Comparison of ENCODE assay signal across 11 mouse cellular contexts in the genomic region with DNA sequence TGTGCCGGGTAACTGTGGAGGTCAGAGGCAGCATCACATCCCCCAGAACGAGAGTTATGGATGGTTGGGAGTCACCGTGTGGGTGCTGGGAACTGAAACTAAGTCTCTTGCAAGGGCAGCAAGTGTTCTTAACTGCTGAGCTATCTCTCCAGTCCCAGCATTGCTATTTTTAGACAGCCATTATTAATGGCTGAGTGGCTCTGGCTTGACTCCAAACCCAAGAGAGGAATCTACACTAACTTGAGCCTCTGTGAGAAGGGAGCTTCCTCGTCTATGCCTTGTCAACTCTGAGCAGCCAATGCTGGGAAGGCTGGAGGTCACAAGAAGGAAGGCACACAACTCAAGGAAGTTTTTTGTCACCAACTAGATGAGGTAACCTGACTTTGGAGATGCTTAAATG. TPM values are rescaled to one million over a fixed set of nuclear protein-coding genes. Genes with fewer than 3 reads are reported as not detected.
A peak's percentile ranks its signal among the peaks of the same experiment; 100 is the strongest.
DNase-seq lines count a peak whose midpoint lies in the region; ATAC-seq lines count a peak whose summit lies in the region.
"Had no signal": no experiment of that assay in that cellular context is flagged by ENCODE, and none has a peak within 500 bp of the region (broad histone marks: within the 10 kb centered on the region; RNA-seq: fewer than 3 reads in every experiment).

No protein-coding gene starts in this region.

- H3K4me3 ChIP-seq in embryonic facial prominence, embryonic 14.5 days (ENCODE audit: low read depth, low read length), result no peak overlapping the region
- no peak overlapping the region for H3K4me3 ChIP-seq in embryonic facial prominence, embryonic 10.5 days
- no peak overlapping the region for H3K4me3 ChIP-seq in heart, embryonic 15.5 days
- H3K4me3 ChIP-seq: forebrain, embryonic 12.5 days had no signal

- no peaks in the 10 kb centered on the region for H3K4me1 ChIP-seq in embryonic facial prominence, embryonic 14.5 days (ENCODE audit: control insufficient read depth, insufficient read depth, low read length)
- 0 out of 2 replicates have a peak, but pooled peaks cover 3% of the 10 kb centered on the region for H3K4me1 ChIP-seq in embryonic facial prominence, embryonic 10.5 days
- H3K4me1 ChIP-seq in heart, embryonic 15.5 days (replicated peaks), result peaks cover 12% of the 10 kb centered on the region
- H3K4me1 ChIP-seq: forebrain, embryonic 12.5 days had no signal

- H3K27ac ChIP-seq in embryonic facial prominence, embryonic 14.5 days (replicated peaks; ENCODE audit: low read depth, low read length), result no peak overlapping the region
- no peak overlapping the region for H3K27ac ChIP-seq in embryonic facial prominence, embryonic 10.5 days (replicated peaks)
- peak overlapping the region; percentile 56 for H3K27ac ChIP-seq in heart, embryonic 15.5 days
- H3K27ac ChIP-seq: forebrain, embryonic 12.5 days had no signal

- no peak overlapping the region for H3K4me2 ChIP-seq in embryonic facial prominence, embryonic 14.5 days (ENCODE audit: low read depth, low read length)
- peak overlapping the region; percentile 3; the same call in 1 of the 2 replicates for H3K4me2 ChIP-seq in heart, embryonic 15.5 days
- H3K4me2 ChIP-seq: forebrain, embryonic 12.5 days had no signal

- 77% methylated on average over 4 of the region's 4 CpGs for WGBS in embryonic facial prominence, embryonic 14.5 days
- 86% methylated on average over 4 of the region's 4 CpGs for WGBS in embryonic facial prominence, embryonic 10.5 days
- WGBS in heart, embryonic 15.5 days, result 35% methylated on average over 4 of the region's 4 CpGs

- ATAC-seq in embryonic facial prominence, embryonic 14.5 days (ENCODE audit: low read depth), result no peak
- peak; percentile 75 for ATAC-seq in heart, embryonic 15.5 days (replicated peaks; ENCODE audit: insufficient number of reproducible peaks, insufficient read depth, low FRiP score, low read depth)

- no peaks in the 10 kb centered on the region for H3K9me3 ChIP-seq in embryonic facial prominence, embryonic 14.5 days (ENCODE audit: control insufficient read depth, low read length)
- no peaks in the 10 kb centered on the region for H3K9me3 ChIP-seq in embryonic facial prominence, embryonic 10.5 days
- no peaks in the 10 kb centered on the region for H3K9me3 ChIP-seq in heart, embryonic 15.5 days (replicated peaks)
- H3K9me3 ChIP-seq: forebrain, embryonic 12.5 days had no signal

- no peaks in the 10 kb centered on the region for H3K27me3 ChIP-seq in embryonic facial prominence, embryonic 14.5 days (replicated peaks; ENCODE audit: control insufficient read depth, insufficient read depth, low read length)
- no peaks in the 10 kb centered on the region for H3K27me3 ChIP-seq in embryonic facial prominence, embryonic 10.5 days (replicated peaks; ENCODE audit: low read depth, poor library complexity, severe bottlenecking)
- H3K27me3 ChIP-seq in heart, embryonic 15.5 days, result no peaks in the 10 kb centered on the region
- H3K27me3 ChIP-seq: CH12.LX; forebrain, embryonic 12.5 days had no signal

- no peak overlapping the region for H3K9ac ChIP-seq in embryonic facial prominence, embryonic 14.5 days (ENCODE audit: low read depth, low read length)
- no peak overlapping the region for H3K9ac ChIP-seq in heart, embryonic 15.5 days
- H3K9ac ChIP-seq: forebrain, embryonic 12.5 days had no signal

- peak; percentile 30 for DNase-seq in embryonic facial prominence, embryonic 14.5 days (ENCODE audit: low spot score)
- no peak for DNase-seq in embryonic facial prominence, embryonic 10.5 days (ENCODE audit: low spot score)
- DNase-seq in Muller cell, postnatal 12 days (ENCODE audit: inconsistent ontology term), result peak; percentile 76
- DNase-seq in kidney, postnatal 4 days, result peak; percentile 28 to 51
- no peak for DNase-seq in testis, postnatal 14 days (ENCODE audit: low spot score)
- DNase-seq in right cerebral cortex, postnatal 4 days, result no peak
- DNase-seq in layer of hippocampus, adult 11-12 months (ENCODE audit: low spot score), result no peak
- DNase-seq: thymus, adult 2 months had no signal

- H3K36me3 ChIP-seq in embryonic facial prominence, embryonic 14.5 days (ENCODE audit: control insufficient read depth, insufficient read depth, low read length), result no peaks in the 10 kb centered on the region
- H3K36me3 ChIP-seq in embryonic facial prominence, embryonic 10.5 days (replicated peaks), result no peaks in the 10 kb centered on the region
- no peaks in the 10 kb centered on the region for H3K36me3 ChIP-seq in heart, embryonic 15.5 days
- H3K36me3 ChIP-seq: forebrain, embryonic 12.5 days had no signal

RNA-seq across cellular contexts. Expression of a gene that starts 16.7 kb away (rescaled TPM):
- polyA plus RNA-seq in embryonic facial prominence, embryonic 14.5 days (2014; fragmentation: Nextera tagmentation; extraction: Ambion mirVana), result 0.25 and 0.54 TPM in 2 replicates
- polyA plus RNA-seq in embryonic facial prominence, embryonic 10.5 days (2016; fragmentation: Nextera tagmentation; extraction: Ambion mirVana), result 0.05 TPM in 1 of 2 replicates, not detected in the other
- polyA plus RNA-seq in heart, embryonic 15.5 days (2015; fragmentation: Nextera tagmentation; extraction: Ambion mirVana), result 0.18 and 0.29 TPM in 2 replicates
- polyA plus RNA-seq: forebrain, embryonic 12.5 days had no signal

Comparison
In these comparisons a context has a peak if more than half of its experiments do, and no peak if none do; other contexts are left out.
1. DNase-seq: peak in embryonic facial prominence, embryonic 14.5 days (single experiment), Muller cell, postnatal 12 days (single experiment) and kidney, postnatal 4 days (2 of 2); none in embryonic facial prominence, embryonic 10.5 days (single experiment), testis, postnatal 14 days (single experiment), right cerebral cortex, postnatal 4 days (single experiment) and layer of hippocampus, adult 11-12 months (single experiment).